Mouse (Mus musculus) erythroblast, embryonic 14.5 days (primary cell): Measurements from ENCODE around the gene Sbf2. TPM values are rescaled to one million over a fixed set of nuclear protein-coding genes. Genes with fewer than 3 reads are reported as not detected.

ENCODE experiments used
- H3K27me3 ChIP-seq: 2 replicates; pipeline ENCODE4 v1.6.1; 2012; ENCODE audit warnings: inconsistent platforms; ENCODE audit not compliant: control insufficient read depth
- H3K36me3 ChIP-seq: 2 replicates; pipeline ENCODE4 v1.6.1; 2012; ENCODE audit warnings: mild to moderate bottlenecking, inconsistent platforms; ENCODE audit not compliant: control insufficient read depth
- H3K4me1 ChIP-seq: 2 replicates; pipeline ENCODE4 v1.6.1; 2012; ENCODE audit warnings: inconsistent platforms; ENCODE audit not compliant: control insufficient read depth
- H3K4me3 ChIP-seq: replicated peaks from 2 replicates; pipeline ENCODE3; 2012; ENCODE audit warnings: moderate library complexity, mild to moderate bottlenecking, inconsistent platforms
- H3K9me3 ChIP-seq: 2 replicates; pipeline ENCODE4 v1.6.1; 2012; ENCODE audit warnings: low read length, inconsistent platforms, mixed read lengths; ENCODE audit not compliant: control insufficient read depth
- GATA1 ChIP-seq: IDR thresholded peaks from 2 replicates; pipeline ENCODE4 v1.6.1; 2012; ENCODE audit warnings: low read length, inconsistent platforms, mixed read lengths
- TAL1 ChIP-seq: IDR thresholded peaks from 3 replicates; pipeline ENCODE4 v1.6.1; 2012; ENCODE audit warnings: low read length, inconsistent platforms, mixed read lengths
- polyA plus RNA-seq: library from polyadenylated mRNA; stranded (reverse); fragments of >175 nt; gene quantifications from 2 replicates; pipeline ENCODE4 v1.2.3, GENCODE M21; 2012

Gene Sbf2
- polyA plus RNA-seq, 1 experiment: not detected

- Histone ChIP-seq H3K9me3 (no peaks in the 10 kb centered on the region), H3K27me3 (no peaks in the 10 kb centered on the region), H3K4me3 (no peak overlapping the region), H3K36me3 (peaks cover 17% of the 10 kb centered on the region), H3K4me1 (peaks cover 2% of the 10 kb centered on the region; the same call in 1 of the 2 replicates)
- TF ChIP-seq GATA1 (no peak), TAL1 (no peak)
Observed at GRCm38 (mm10) chr7:110285076-110285848, 329.5 kb downstream of the Sbf2 start.

- no peak overlapping the region for H3K4me3 ChIP-seq
- TF ChIP-seq GATA1 (no peak), TAL1 (no peak)
- H3K9me3 ChIP-seq: no peaks in the 10 kb centered on the region
- peaks cover 2% of the 10 kb centered on the region; the same call in 1 of the 2 replicates for H3K4me1 ChIP-seq
- H3K27me3 ChIP-seq: no peaks in the 10 kb centered on the region
- peaks cover 31% of the 10 kb centered on the region for H3K36me3 ChIP-seq
Observed at GRCm38 (mm10) chr7:110283484-110284275, 331.0 kb downstream of the Sbf2 start.

GRCm38 (mm10) chr7:110282797-110283196 is 331.9 kb downstream of the Sbf2 start:
- Histone ChIP-seq H3K4me3 (no peak overlapping the region), H3K9me3 (no peaks in the 10 kb centered on the region), H3K27me3 (no peaks in the 10 kb centered on the region), H3K36me3 (peaks cover 40% of the 10 kb centered on the region), H3K4me1 (peaks cover 2% of the 10 kb centered on the region; the same call in 1 of the 2 replicates)
- no peak for TF ChIP-seq GATA1
- TF ChIP-seq TAL1: no peak

GRCm38 (mm10) chr7:110281435-110282256 is 333.1 kb downstream of the Sbf2 start:
- peaks cover 49% of the 10 kb centered on the region for H3K36me3 ChIP-seq

GRCm38 (mm10) chr7:110279183-110279582 is 335.5 kb downstream of the Sbf2 start:
- H3K4me3 ChIP-seq: no peak overlapping the region
- TF ChIP-seq TAL1 (no peak), GATA1 (no peak)
- no peaks in the 10 kb centered on the region for H3K4me1 ChIP-seq
- no peaks in the 10 kb centered on the region for H3K9me3 ChIP-seq
- peaks cover 70% of the 10 kb centered on the region for H3K36me3 ChIP-seq
- H3K27me3 ChIP-seq: no peaks in the 10 kb centered on the region

More at GRCm38 (mm10) chr7:110281435-110282256, 333.1 kb downstream of the Sbf2 start:
- H3K4me1 ChIP-seq: no peaks in the 10 kb centered on the region
- H3K27me3 ChIP-seq: no peaks in the 10 kb centered on the region
- H3K9me3 ChIP-seq: no peaks in the 10 kb centered on the region
- TF ChIP-seq GATA1 (no peak), TAL1 (no peak)
- no peak overlapping the region for H3K4me3 ChIP-seq

GRCm38 (mm10) chr7:110277734-110278245 is 336.9 kb downstream of the Sbf2 start:
- Histone ChIP-seq H3K4me3 (no peak overlapping the region), H3K27me3 (no peaks in the 10 kb centered on the region), H3K36me3 (peaks cover 80% of the 10 kb centered on the region), H3K9me3 (no peaks in the 10 kb centered on the region), H3K4me1 (no peaks in the 10 kb centered on the region)
- no peak for TF ChIP-seq GATA1
- no peak for TF ChIP-seq TAL1

- Histone ChIP-seq H3K27me3 (no peaks in the 10 kb centered on the region), H3K36me3 (peaks cover 62% of the 10 kb centered on the region), H3K4me1 (peaks cover 5% of the 10 kb centered on the region), H3K4me3 (no peak overlapping the region), H3K9me3 (no peaks in the 10 kb centered on the region)
- TF ChIP-seq GATA1 (no peak), TAL1 (no peak)
Observed at GRCm38 (mm10) chr7:110272434-110272833, 342.3 kb downstream of the Sbf2 start.

- Histone ChIP-seq H3K27me3 (no peaks in the 10 kb centered on the region), H3K4me3 (no peak overlapping the region), H3K4me1 (peaks cover 5% of the 10 kb centered on the region), H3K36me3 (peaks cover 58% of the 10 kb centered on the region), H3K9me3 (no peaks in the 10 kb centered on the region)
- TF ChIP-seq TAL1: no peak
- TF ChIP-seq GATA1: no peak
Observed at GRCm38 (mm10) chr7:110271814-110272213, 342.9 kb downstream of the Sbf2 start.
